Mouse (Mus musculus): Measurements from ENCODE around the gene B4gat1.
"Not testable (repeated sequence)": the region's sequence is repeated elsewhere in the genome, so short reads cannot be mapped to it uniquely, and the experiment has no call there.

The B4gat1 gene

GRCm38 (mm10) chr19:5079279-5079678 lies 40.7 kb downstream of the B4gat1 start:
- no peak for ATAC-seq (ENCODE audit: insufficient number of reproducible peaks, low FRiP score, low TSS enrichment)

DNA sequence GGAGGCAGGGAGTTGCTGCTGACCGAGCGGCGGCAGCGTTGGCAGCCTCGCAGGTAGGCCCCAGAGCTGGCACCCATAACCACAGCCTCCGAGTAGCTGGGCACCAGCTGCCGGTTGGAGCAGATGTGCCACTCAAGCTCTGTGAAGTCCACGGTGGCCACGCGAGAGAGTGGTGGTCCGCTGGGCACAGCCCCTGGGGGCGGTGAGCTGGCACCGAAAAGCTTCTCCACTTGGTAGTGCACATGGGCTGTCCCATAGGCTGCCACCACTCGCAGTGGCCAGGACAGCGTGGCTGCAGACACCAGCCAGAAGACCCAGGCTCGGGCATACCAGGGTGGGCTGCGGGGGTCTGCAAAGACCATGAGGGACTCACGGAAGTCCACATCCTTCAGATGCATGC lies 43.4 kb downstream of the B4gat1 start:
- ATAC-seq (ENCODE audit: insufficient number of reproducible peaks, low FRiP score, low TSS enrichment): no peak

- ATAC-seq (ENCODE audit: insufficient number of reproducible peaks, low FRiP score, low TSS enrichment): no peak
Measured at GRCm38 (mm10) chr19:5082596-5082995, 44.0 kb downstream of the B4gat1 start.

DNA sequence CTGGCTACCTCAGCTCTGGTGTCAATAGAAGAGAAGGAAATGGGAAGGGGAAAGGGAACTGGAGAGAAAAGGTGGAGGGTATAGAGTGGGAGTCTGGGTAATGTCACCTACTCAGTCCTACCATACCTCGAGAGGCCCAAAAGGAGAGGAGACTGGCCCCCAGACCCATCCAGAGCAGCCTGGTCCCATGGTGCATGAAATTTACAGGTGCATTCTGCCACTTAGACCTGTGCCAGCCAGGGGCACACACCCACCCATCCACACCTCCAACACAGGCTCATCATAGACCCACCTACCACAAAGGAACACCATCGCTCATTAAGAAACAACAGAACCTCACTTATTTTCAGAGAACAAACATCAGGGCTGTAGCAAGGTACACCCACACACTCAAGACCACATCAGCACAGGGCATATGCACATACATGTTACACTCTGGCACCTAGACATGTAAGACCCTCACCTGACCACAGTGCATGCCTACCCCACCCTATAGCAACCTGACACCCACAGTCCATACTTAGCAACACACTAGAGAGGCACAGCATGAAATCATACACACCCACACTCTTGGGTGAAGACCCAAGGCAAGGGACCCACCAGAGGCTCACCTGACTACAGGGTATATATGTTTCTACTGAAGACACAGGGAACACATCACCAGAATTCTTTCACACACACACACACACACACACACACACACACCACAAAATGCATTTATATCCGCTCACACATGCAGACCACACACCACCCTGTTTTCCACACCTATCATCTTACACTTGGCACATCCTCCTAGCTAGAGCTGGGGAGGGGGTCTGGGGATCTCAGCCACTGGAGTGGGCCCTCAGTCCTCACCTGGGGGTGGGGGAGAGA lies 45.6 kb downstream of the B4gat1 start:
- no peak for ATAC-seq (ENCODE audit: insufficient number of reproducible peaks, low FRiP score, low TSS enrichment)

DNA sequence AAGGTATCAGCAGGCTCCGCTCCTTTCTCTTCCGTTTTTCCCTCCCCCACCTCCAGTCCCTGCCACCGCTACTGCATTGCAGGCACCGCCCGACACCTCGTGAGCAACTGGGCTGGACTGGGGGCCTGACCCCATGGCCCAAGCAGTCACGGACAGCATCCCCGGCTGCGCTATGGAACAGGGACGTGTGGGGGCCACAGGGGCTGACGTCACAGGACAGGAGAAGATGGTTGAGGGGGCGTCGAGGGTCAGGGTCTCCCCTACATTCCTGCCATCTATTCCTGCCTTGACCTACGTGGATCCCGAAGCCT lies 46.2 kb downstream of the B4gat1 start:
- ATAC-seq (ENCODE audit: insufficient number of reproducible peaks, low FRiP score, low TSS enrichment): no peak

- ATAC-seq (ENCODE audit: insufficient number of reproducible peaks, low FRiP score, low TSS enrichment): peak; percentile 11; the same call in 1 of the 2 replicates
Measured at GRCm38 (mm10) chr19:5085145-5085863, 46.7 kb downstream of the B4gat1 start, which contains the start of gene Tmem151a. Tmem151a (minus strand) TSS chr19:5085531.

GRCm38 (mm10) chr19:5086533-5086932 lies 47.9 kb downstream of the B4gat1 start:
- not testable (repeated sequence) for ATAC-seq (ENCODE audit: insufficient number of reproducible peaks, low FRiP score, low TSS enrichment)

- peak; percentile 77 for ATAC-seq (ENCODE audit: insufficient number of reproducible peaks, low FRiP score, low TSS enrichment)
Measured at GRCm38 (mm10) chr19:5087884-5088728, 49.5 kb downstream of the B4gat1 start, which contains the start of gene Yif1a. Yif1a (plus strand) TSS chr19:5088538.

DNA sequence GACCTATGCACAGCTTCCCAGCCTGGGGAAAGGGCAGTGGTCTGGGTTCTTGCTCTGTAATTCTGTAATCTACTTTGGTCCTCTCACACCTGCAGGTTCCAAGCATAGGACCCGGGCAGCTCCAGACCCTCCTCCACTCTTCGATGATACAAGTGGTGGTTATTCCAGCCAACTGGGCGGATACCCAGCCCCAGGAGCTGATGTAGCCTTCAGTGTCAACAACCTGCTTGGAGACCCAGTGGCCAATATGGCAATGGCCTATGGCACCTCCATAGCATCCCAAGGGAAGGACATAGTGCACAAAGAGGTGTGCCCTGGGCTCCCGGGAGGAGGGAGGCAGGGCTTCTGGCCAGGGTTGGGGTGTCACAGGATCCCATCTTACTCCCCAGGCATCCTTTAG lies 50.7 kb downstream of the B4gat1 start:
- no peak for ATAC-seq (ENCODE audit: insufficient number of reproducible peaks, low FRiP score, low TSS enrichment)
